Mouse (Mus musculus) cortical plate, adult 2 months (tissue): ENCODE results near the gene Gm21985.

Experiments
- CTCF ChIP-seq: fragments of 200-500 bp; IDR thresholded peaks from 2 replicates; pipeline ENCODE4 v1.5.1; 2011; ENCODE audit warnings: mild to moderate bottlenecking, control low read depth, low read length; ENCODE audit not compliant: insufficient read depth; ENCODE audit errors: extremely low read depth
- POLR2A ChIP-seq: fragments of 200-500 bp; IDR thresholded peaks from 2 replicates; pipeline ENCODE4 v1.6.1; 2011; ENCODE audit warnings: mild to moderate bottlenecking, low read length, control low read depth; ENCODE audit not compliant: insufficient read depth; ENCODE audit errors: extremely low read depth

DNA sequence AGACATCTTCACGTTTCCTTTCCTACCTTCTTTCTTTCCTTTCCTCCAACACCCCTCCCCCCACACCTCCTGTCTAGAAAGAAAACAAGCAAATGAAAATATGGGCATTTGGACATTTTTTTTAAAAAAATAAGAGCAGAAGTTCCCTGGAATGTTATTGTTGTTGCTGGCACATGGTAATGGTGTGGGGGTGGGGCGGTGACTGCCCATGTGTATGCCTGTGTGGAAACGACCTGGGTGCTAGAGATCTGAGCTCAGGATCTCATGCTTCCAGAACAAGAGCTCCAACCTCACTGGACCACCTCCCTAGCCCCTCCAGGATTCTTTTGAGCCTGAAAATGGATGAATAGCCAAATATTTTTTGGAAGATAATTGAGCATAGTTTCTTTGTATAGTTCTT lies 75.0 kb downstream of the Gm21985 start:
- no peak for TF ChIP-seq CTCF
- TF ChIP-seq POLR2A, result no peak
